Mouse (Mus musculus): ENCODE measurements at regions not wholly inside any gene's neighbourhood (a gene's known extent, or its start where the extent isn't known, plus 50 kb on each side); places are given as distances from the start of the nearest gene placed in this dataset.

DNA sequence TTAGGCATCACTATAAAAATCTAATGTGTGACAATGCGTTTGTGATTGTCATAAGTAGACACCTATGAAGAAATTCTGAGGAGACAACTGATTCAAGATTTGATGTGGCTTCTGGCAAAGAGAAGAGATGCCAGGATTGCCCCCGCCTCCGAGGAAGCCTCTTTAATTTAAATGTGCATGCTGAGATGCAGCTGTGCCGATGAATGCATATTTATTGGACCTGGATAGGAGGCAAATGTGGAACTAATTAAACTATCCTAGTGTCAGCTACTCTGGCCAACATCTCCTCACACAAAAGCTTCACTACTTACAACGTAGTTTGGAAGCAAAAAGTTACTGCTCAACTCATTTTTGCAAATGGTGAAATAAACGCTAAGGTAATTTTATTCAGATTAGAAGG is 173.4 kb upstream of the Dph6 start:
- in situ Hi-C loops (cut with MboI, MseI), result no loop called here

DNA sequence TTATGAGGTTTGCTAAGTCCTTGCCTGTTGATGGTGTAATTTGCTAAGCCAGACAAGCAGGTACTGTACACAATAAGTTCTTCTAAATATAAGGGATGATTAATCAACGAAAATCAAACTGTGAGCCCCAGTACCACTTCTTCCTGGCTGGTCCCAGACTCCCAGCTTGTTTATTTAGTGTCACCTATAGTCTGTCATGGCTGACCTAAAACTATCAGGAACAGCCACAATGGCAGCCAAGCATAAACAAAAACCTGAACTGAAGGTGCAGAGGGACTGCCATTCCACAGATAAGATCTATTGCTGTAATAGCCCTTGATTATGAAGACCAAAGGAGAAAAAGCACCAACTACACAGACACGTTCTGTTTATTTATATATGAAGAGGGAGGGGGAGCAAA is 180.9 kb upstream of the Dph6 start:
- in situ Hi-C loops (cut with MboI, MseI), result no loop called here

DNA sequence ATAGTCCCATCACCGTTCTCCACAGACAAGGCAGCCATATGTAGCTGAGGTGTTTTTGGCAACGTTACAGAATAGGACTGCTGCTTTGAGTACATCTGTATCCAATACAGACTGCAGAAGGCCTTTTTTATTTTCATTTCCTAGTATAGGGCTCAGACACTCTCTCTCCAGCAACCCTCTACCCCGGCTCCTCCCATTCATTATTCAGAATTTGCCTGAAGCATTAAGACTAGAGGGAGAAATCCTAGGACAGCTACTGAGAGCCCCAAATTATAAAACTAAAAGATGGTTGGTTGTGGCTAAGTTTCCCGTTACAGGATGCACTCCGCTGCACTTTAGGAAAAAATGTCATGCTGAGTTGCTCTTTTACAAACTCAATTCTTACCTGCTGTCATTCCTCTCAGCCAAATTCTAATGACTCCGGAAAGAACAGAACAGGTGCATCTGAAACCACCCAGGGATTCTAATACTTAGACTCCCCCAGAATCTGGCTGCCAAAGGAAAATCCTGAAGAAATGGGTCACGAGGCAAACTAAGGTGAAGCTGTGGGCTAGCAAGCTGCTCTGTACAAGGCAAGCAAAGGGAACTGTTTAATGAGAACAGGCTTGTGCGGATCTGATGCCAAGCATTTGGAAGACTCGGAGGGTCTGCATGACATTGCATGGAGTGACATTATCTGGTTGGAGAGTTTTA is 189.1 kb upstream of the Dph6 start:
- in situ Hi-C loops (cut with MboI, MseI), result no loop called here

DNA sequence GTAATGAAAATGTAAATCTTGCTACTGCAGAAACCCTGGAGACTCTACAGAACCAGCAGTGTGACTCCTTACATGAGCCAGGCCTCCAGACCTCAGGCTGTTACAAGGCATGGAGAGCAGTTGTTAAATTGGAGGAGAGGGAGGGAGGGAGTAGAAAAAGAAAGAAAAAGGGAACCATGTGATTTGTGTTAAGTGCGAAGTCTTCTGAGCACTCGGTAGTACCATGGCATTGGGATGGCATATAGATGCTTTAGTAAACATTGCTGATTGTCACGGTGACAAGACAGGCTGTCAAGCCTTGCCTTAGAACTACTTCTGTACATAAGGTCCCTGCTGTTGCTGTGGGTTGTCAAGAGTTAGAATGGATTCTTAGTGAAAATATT is 189.6 kb upstream of the Dph6 start:
- in situ Hi-C loops (cut with MboI, MseI), result no loop called here

DNA sequence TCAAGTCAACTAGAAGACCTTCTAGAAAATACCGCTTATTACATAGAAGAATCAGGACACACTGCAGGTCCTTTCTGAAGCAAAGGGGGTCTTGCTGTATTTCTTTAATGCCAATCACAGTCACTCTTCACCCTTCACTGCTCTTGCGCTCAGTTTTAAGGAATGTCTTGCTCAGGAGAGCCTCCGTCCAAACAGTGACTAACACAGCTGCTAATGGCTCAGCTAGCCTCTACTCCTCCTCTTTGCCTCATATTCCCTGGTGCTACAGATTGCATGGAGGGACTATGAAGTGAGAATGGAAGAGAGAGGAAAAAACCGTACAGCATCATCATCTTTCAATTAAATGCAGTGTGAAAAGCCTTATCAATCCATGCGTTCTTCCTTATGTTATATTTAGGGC is 193.7 kb upstream of the Dph6 start:
- in situ Hi-C loops (cut with MboI, MseI), result no loop called here

DNA sequence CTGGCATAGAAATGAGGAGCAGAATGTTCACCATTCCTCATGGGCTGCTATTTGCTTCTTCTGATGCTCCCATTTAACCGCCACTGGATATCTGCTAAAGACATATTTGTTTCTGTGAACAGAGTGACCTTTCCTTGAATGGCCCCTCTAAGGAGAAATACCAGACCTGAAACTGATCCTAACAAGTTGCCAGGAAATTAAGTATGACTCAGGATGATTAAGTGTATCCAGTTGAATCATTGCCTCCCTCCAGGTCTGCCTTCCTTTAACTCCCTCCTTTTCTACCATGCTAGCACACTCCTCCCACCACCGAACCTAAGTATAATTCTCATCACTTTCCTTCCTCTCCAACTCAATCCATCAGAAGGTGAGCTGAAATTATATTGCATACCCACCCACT is 194.2 kb upstream of the Dph6 start:
- in situ Hi-C loops (cut with MboI, MseI), result no loop called here

DNA sequence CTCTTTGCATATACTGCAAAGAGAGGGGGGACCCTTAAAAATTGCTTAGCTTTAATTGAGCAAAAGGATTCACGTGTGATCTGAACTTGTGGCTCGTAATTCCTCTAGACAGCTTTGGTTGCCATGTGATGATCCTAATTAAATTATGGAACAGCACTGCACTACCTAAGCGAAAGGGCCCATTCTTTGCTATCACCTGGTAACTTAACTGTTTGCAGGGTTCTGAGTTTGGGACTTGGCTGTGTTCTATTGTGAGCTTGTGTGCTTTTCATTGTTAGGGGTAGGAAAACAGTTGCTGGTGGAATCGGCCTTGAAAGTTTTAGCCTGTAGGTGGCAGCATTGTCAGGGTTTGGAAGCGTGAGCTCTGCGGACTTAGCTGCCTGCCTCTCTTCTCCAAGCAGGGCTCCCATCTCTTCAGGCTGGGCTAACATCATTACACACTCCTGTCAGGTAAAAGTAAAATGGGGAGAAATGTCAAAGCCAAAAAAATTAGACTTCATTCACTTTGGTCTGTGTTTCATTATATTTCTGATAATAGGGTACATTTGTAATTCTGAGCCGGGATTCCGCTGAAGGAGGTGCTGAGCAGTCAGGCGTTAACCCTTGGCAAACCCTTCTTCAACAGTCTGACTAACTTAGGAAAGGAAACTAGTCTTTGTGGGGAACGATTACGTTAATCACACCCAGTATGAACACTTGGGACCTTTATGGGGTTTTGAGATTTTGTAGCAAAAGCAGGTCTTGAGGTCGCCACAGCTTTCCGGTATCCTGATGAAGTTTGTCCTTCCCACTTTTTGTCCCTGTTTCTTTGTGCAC is 199.2 kb upstream of the Dph6 start:
- in situ Hi-C loops (cut with MboI, MseI), result no loop called here

DNA sequence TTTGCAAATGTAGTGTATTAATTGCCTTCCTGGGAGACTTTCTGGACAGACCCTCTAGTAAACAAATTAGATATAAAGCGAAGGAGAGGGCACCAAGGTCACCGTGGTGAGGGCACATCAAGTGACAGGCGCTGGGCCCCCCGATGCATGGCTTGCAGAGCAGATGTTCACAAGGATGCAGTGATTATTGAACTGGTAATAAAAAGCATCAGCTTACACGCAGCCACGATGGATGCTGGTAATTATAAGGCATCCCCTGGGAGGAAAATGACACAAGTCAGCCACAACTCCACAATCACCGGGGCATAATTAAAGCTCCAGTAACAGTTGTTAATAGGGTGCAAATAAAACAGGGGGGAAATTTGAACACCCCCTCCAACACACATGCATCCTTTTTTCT is 217.5 kb upstream of the Dph6 start:
- in situ Hi-C loops (cut with MboI, MseI), result loop anchor here (5.0 kb wide), 1 partner anchor 1245 kb away; no protein-coding TSS in a partner anchor

DNA sequence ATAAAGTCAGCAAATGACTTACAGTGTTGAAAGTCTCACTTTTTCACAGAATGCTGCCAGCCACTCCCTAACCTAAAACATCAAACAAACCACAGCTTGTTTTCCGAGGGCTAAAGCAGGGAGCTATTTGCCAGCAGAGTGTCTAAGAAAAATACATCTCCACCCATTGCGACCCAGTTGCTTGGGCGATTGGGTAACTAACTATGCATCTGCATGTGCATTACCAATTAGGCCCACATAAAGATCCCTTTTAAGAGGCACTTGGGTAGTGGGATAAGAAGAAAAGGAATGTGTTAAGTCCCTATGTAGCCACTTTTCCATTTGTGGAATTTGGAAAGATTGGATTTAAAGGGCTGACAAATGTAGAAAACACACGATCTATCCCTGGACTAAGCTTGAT is 218.3 kb upstream of the Dph6 start:
- in situ Hi-C loops (cut with MboI, MseI), result loop anchor here (5.0 kb wide), 1 partner anchor 1244 kb away; no protein-coding TSS in a partner anchor

DNA sequence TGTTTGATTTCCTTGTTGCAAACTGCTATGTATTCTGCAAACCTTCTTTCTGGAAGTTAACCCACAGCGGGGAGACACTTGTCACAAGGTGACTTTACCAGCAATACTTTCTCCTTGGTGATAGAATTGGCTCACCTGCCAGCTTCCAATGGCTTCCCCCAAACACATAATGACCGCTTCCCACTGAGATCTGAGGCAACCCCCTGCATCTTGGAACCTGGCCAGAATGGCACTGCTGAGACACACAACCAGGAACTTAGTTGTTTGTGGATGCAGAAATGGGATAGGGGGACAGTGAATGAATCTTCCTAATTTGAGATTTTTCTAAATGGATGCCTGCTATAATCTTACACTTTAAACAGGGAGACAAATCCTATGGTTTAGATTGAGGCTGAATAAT is 224.3 kb upstream of the Dph6 start:
- in situ Hi-C loops (cut with MboI, MseI), result no loop called here

DNA sequence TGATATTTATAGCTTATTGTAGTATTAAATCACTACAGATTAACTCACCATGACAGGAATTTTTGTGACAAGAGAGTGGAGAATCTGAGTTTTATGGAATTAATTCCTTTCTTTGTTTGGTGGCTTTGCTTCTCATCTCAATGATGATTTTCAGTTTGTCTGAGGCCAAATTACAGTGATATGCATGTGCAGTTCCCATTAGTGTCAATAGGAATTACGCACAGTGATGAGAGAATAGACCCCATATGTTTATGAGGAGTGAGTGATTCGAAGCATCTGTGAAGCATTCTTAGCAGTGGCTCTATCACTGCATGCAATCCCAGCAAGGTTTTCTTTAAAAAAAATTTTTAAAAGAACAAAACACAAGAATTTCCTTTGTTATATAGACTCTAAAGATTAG is 225.0 kb upstream of the Dph6 start:
- in situ Hi-C loops (cut with MboI, MseI), result no loop called here

DNA sequence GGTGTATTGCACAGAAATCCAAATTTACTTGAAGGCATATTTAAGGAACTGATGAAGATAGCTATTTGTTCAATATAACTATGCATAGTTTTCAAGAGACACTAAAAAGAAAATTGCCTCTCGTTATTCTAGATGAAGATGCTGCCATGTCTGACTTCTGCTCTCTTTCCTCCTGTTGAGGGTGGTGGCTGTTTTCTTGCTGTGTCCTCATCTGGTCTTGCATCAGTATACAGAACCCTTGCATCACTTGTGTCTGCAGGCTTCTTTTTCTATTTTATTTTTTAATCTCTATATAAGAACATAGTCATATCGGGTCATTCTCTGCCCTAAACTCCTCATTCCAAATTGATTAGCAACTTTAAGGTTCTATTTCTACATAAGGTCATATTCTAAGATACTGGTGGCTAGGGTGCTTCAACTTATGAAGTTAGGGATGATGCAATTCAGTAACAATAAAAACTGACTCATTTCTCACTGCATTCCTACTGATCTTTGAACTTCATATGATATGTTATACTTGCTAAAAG is 231.0 kb upstream of the Dph6 start:
- in situ Hi-C loops (cut with MboI, MseI), result no loop called here

DNA sequence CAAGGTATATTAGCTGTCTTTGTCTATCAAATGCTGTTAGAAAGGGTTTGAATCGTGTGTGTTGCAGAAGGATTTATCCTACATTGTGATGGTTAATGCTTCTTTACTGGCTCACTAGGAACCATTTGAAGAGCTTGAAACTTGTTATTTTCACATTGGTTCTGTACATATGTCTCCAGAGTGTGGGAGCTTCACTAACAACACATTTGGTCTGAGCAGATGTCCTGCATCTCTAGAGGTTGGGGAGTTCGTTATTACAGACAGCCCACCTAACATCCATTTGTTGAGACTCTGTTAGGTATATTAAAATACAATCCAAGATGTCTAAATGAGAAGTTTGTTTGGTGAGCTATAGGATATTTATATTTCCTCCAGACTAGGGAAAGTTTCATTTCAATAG is 244.0 kb upstream of the Dph6 start:
- in situ Hi-C loops (cut with MboI, MseI), result no loop called here

DNA sequence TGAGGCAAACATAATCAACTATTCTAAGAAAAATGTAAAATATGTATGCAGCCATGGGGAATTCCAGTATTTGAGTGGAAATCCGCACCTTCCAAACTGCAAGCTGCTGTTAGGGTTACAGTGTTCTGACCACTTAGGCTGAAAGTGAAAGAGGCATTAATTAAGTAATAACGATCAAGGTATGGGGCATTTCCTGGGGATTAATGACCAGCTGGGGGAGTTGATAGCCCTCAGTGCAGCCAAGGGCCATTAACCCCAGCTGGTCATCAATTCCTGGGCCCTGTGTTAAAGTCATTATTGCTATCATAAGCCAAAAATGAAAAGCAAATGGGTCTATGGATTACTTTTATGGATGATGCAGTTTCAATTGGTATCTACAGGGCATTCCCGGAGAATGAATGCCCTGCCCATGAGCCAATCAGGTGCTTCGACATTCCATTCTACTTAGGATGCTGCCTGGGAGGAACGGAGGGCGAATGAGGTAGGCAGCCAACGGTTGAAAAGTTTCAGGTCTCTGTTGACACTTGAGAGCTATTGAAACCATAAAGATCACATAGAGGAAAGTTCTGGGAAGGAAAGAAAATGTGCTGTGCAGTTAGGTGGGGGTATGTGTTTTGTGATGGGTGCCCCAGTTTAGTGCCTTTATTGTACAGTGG is 257.2 kb upstream of the Dph6 start:
- in situ Hi-C loops (cut with MboI, MseI), result loop anchor here (25.0 kb wide), 1 partner anchor 1200 kb away; no protein-coding TSS in a partner anchor

DNA sequence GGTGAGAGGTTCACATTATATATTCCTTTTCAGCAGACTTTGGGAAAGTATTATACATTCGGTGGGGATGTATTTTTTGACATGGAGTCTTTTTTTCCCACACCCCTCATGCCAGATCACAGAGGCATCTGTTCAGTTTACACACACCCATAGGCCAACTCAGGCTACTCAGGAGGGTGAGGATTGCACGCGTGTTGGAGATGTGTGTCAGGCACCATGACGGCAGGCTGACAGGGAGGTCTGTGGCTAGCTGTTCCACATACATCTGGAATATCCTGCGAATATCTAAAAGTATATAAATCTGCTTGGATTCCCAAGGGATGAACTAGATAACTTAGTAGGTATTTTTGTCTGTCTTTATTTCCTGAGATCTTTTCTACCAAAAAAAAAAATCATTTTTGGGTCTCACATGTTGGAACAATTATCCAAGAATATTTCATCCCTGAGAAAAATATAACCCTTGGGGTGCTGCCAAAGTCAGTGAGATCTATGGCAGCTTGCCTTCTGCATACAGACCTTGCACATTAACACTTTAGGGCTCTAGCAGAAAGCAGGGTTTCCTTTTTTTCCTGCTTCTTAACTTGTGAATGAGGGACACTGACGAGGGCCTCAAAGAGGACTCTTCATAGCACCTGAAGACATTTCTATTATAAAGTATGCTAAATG is 260.4 kb upstream of the Dph6 start:
- in situ Hi-C loops (cut with MboI, MseI), result loop anchor here (25.0 kb wide), 1 partner anchor 1203 kb away; no protein-coding TSS in a partner anchor

DNA sequence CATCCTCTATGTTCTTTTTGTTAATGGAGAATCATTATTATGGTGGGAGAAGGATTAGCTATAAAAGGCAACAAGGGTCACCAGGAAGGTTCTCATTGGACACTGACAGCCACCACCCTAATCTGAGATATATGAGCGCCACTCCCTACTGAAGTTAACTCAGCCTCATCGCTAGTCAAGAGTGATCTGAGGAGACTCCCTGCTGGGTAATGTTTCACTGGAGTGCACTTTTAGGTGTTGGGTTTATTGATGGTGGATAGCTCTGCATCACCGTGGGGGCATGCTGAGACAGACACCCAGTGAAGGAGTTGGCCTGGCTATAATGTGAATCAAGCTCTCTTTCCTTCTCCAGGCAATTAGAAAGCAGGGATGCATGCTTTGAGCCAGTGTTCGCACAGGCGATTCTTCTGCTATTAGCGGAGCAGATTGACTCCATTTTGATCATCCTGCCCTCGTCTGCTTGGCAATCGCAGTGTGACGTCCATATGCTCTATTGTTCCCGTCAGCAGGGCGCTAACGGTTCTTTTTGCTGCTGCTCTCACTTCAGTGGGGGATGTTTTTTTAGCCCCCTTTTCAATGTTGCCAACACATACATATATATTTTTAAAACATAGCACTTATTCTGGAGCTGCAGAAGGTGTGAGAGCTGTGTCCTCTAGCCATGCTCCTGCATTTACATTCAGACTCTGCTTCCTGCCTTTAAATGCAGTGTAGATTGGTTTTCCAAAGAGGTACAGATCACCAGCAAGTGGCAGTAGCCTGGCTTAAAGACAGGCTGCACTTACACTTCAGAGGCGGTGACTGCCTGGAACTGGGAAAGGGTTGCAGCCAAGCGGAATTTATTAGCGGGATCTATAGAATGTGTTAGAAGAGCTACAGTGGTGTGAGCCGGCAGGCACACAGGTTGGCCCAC is 263.9 kb upstream of the Dph6 start:
- in situ Hi-C loops (cut with MboI, MseI), result loop anchor here (25.0 kb wide), 1 partner anchor 1206 kb away; no protein-coding TSS in a partner anchor

DNA sequence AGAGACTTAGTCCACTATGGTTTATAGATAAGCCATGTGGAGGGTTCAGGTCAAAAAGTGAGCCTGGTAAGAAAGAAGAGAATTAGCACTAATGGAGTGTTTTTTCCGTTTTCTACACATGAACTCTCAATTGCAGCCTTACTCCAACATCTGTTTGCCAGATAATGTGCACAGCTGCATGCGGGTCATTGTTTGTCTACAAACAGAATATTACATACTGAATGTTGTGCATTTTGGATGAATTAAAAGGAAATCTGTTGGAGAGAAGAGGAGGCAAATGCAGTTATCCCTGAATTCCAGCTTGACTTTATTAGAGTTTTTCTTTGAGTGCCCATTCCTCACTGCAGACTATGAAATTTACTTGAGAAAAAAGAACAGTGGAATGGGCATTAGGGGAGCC is 269.1 kb upstream of the Dph6 start:
- in situ Hi-C loops (cut with MboI, MseI), result loop anchor here (25.0 kb wide), 1 partner anchor 1212 kb away; no protein-coding TSS in a partner anchor

DNA sequence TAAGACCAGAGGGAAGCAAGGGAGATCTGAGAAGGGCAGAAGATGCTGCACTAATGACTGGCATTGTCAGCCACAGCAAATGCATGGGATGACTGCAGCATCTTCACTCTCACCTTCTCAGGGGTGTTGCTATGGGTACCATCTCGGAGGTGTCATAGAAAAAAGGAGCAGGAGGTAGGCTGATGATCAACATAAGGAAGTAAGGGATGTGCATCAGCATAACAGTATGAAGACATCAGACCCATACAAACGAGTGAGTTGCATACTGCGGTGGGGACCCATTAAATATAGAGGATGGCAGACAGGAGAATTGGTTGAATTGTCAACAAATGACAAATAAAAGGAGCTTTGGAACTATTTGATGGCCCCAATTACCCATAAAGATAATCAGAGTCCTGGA is 280.7 kb upstream of the Dph6 start:
- in situ Hi-C loops (cut with MboI, MseI), result no loop called here

DNA sequence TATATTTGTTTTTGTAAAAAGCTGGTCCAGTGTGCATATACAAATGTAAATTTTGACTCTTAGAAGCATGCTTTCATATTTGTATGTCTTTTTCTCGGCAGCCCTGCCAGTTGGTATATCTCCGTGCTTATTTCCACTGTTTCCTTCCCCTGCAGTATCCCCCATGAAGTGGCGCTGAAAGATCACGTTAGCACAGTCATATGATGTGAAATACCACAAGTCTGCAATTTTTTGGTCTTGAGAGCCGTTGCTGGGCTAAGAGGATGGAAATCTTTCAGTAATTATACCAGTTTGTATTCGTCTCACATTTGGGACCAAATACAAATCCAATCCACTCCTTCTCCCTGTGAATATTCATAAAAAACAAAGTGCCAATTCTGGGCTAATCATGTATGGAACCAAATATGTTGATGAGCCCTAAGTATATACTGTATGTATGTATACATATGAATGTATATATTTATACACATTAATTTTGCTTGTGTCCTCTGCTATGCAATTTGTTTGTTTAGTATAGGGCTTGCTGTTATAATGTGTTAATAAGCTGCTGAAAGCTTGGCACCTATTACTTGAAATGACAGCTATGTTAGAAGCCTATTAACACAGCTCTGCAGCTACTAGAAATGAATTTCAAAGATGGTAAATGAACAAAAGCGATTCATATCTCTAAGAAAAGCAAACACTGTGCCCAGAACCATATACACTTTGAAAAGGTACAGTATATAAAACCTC is 283.8 kb upstream of the Dph6 start:
- in situ Hi-C loops (cut with MboI, MseI), result no loop called here

DNA sequence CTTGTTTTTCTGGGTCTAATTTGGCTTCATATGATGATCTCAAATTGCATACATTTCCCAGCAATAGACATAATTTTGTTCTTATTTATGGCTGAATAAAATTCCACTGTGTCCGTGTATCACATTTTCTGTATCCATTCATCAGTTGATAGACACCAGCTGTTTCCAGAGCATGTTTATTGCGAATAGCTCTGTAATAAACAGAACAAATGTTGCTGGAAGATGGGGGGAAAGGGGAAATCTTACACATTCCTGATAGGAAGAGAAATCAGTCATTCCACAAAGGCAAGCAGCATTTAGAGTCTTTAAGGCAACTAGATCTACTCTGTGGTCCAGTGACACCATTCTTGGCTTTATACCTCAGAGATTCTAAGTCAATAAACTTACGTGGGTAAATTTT is 311.3 kb upstream of the Dph6 start:
- in situ Hi-C loops (cut with MboI, MseI), result no loop called here

Measured in T-helper 1 cell (primary cell).